Mouse (Mus musculus): ENCODE results near the gene Gm45808. TPM values are rescaled to one million over a fixed set of nuclear protein-coding genes. Genes with fewer than 3 reads are reported as not detected.

The Gm45808 gene
- total RNA-seq, 1 experiment from 2014 or later: not detected

GRCm38 (mm10) chr7:45426556-45426955 is 60.1 kb downstream of the Gm45808 start:
- ATAC-seq (replicated peaks; ENCODE audit: insufficient number of reproducible peaks, low FRiP score, low TSS enrichment, poor library complexity, severe bottlenecking): no peak

GRCm38 (mm10) chr7:45421194-45421593 is 65.4 kb downstream of the Gm45808 start:
- ATAC-seq (replicated peaks; ENCODE audit: insufficient number of reproducible peaks, low FRiP score, low TSS enrichment, poor library complexity, severe bottlenecking): no peak

- ATAC-seq (replicated peaks; ENCODE audit: insufficient number of reproducible peaks, low FRiP score, low TSS enrichment, poor library complexity, severe bottlenecking): no peak
Observed at GRCm38 (mm10) chr7:45420615-45420919, 66.0 kb downstream of the Gm45808 start, which contains the start of gene Lhb. TSS of gene Lhb (plus strand) at chr7:45420820.

- ATAC-seq (replicated peaks; ENCODE audit: insufficient number of reproducible peaks, low FRiP score, low TSS enrichment, poor library complexity, severe bottlenecking): no peak
Observed at GRCm38 (mm10) chr7:45419859-45420614, 66.6 kb downstream of the Gm45808 start.

- no peak for ATAC-seq (replicated peaks; ENCODE audit: insufficient number of reproducible peaks, low FRiP score, low TSS enrichment, poor library complexity, severe bottlenecking)
Observed at GRCm38 (mm10) chr7:45417962-45418492, 68.6 kb downstream of the Gm45808 start.

Other genes with a start within 250 kb of the Gm45808 start
- 112 to 185 TPM (median 125 TPM) in 3 replicates for gene Cd37, start 247.7 kb downstream of the Gm45808 start, total RNA-seq (2017)
- 0.64 TPM in 1 of 3 replicates, not detected in the others for gene Slc6a16, start 245.7 kb downstream of the Gm45808 start, total RNA-seq (2017)
- not detected in 3 replicates for gene Slc6a21, start 209.3 kb downstream of the Gm45808 start, total RNA-seq (2017)
- 9.7 to 15.3 TPM (median 10.4 TPM) in 3 replicates for gene Trpm4, start 153.0 kb downstream of the Gm45808 start, total RNA-seq (2017)
- gene Hrc, start 151.5 kb downstream of the Gm45808 start, total RNA-seq (2017): not detected in 3 replicates
- gene Ppfia3, start 119.8 kb downstream of the Gm45808 start, total RNA-seq (2017): 0.19 TPM in 1 of 3 replicates, not detected in the others
- gene Lin7b, start 116.2 kb downstream of the Gm45808 start, total RNA-seq (2017): not detected in 3 replicates
- gene Snrnp70, start 91.1 kb downstream of the Gm45808 start, total RNA-seq (2017): 293 to 444 TPM (median 324 TPM) in 3 replicates
- gene Kcna7, start 81.2 kb downstream of the Gm45808 start, total RNA-seq (2017): not detected in 3 replicates
- not detected in 3 replicates for gene Ntf5, start 73.1 kb downstream of the Gm45808 start, total RNA-seq (2017)
- gene Lhb, start 66.0 kb downstream of the Gm45808 start, total RNA-seq (2017): not detected in 3 replicates
- gene Gys1, start 52.0 kb downstream of the Gm45808 start, total RNA-seq (2017): 3.6 to 4.9 TPM (median 3.9 TPM) in 3 replicates
- gene Ruvbl2, start 48.7 kb downstream of the Gm45808 start, total RNA-seq (2017): 18.0 to 33.4 TPM (median 23.3 TPM) in 3 replicates
- gene Ftl1, start 26.9 kb downstream of the Gm45808 start, total RNA-seq (2017): 1,006 to 1,190 TPM (median 1,165 TPM) in 3 replicates
- 36.4 to 55.8 TPM (median 38.5 TPM) in 3 replicates for gene Bax, start 19.9 kb downstream of the Gm45808 start, total RNA-seq (2017)
- 3.2 TPM in 1 of 3 replicates, not detected in the others for gene Tulp2, start 4.9 kb downstream of the Gm45808 start, total RNA-seq (2017)
- 7.0 to 8.3 TPM (median 7.5 TPM) in 3 replicates for gene Dhdh, start 2.0 kb upstream of the Gm45808 start, total RNA-seq (2017)
- 128 to 251 TPM (median 142 TPM) in 3 replicates for gene Nucb1, start 23.6 kb upstream of the Gm45808 start, total RNA-seq (2017)
- 204 to 390 TPM (median 221 TPM) in 3 replicates for gene Ppp1r15a, start 39.5 kb upstream of the Gm45808 start, total RNA-seq (2017)
- gene Plekha4, start 39.5 kb upstream of the Gm45808 start, total RNA-seq (2017): 0.10 TPM in 1 of 3 replicates, not detected in the others
- gene Hsd17b14, start 68.1 kb upstream of the Gm45808 start, total RNA-seq (2017): not detected in 3 replicates
- 5.1 to 21.4 TPM (median 11.9 TPM) in 3 replicates for gene Bcat2, start 83.3 kb upstream of the Gm45808 start, total RNA-seq (2017)
- not detected in 3 replicates for gene Fgf21, start 128.7 kb upstream of the Gm45808 start, total RNA-seq (2017)
- not detected in 3 replicates for gene Fut1, start 130.5 kb upstream of the Gm45808 start, total RNA-seq (2017)
- gene Izumo1, start 135.0 kb upstream of the Gm45808 start, total RNA-seq (2017): not detected in 3 replicates
- 0.11 to 0.48 TPM in 2 of 3 replicates, not detected in the other for gene Rasip1, start 140.7 kb upstream of the Gm45808 start, total RNA-seq (2017)
- 0.19 TPM in 1 of 3 replicates, not detected in the others for gene Mamstr, start 153.2 kb upstream of the Gm45808 start, total RNA-seq (2017)
- gene Fut2, start 179.6 kb upstream of the Gm45808 start, total RNA-seq (2017): 1.4 TPM in 1 of 3 replicates, not detected in the others
- not detected in 3 replicates for gene Ntn5, start 197.2 kb upstream of the Gm45808 start, total RNA-seq (2017)
- not detected in 3 replicates for gene Sec1, start 207.6 kb upstream of the Gm45808 start, total RNA-seq (2017)
- not detected in 3 replicates for gene Car11, start 213.0 kb upstream of the Gm45808 start, total RNA-seq (2017)
- 4.3 to 13.1 TPM (median 4.5 TPM) in 3 replicates for gene Dbp, start 218.3 kb upstream of the Gm45808 start, total RNA-seq (2017)
- 966 to 1,078 TPM (median 1,028 TPM) in 3 replicates for gene Rpl18, start 228.6 kb upstream of the Gm45808 start, total RNA-seq (2017)
- 11.0 to 15.9 TPM (median 11.5 TPM) in 3 replicates for gene Sphk2, start 231.2 kb upstream of the Gm45808 start, total RNA-seq (2017)
- gene Fam83e, start 234.4 kb upstream of the Gm45808 start, total RNA-seq (2017): 0.78 to 1.4 TPM in 2 of 3 replicates, not detected in the other
- gene Spaca4, start 239.0 kb upstream of the Gm45808 start, total RNA-seq (2017): not detected in 3 replicates

All from monocyte, adult 5-6 weeks (primary cell).